Mouse (Mus musculus): ENCODE data around the gene Irak3. TPM values are rescaled to one million over a fixed set of nuclear protein-coding genes. Genes with fewer than 3 reads are reported as not detected.

Irak3 gene
- polyA plus RNA-seq, 1 experiment from 2014 or later: 1.6 TPM

DNA sequence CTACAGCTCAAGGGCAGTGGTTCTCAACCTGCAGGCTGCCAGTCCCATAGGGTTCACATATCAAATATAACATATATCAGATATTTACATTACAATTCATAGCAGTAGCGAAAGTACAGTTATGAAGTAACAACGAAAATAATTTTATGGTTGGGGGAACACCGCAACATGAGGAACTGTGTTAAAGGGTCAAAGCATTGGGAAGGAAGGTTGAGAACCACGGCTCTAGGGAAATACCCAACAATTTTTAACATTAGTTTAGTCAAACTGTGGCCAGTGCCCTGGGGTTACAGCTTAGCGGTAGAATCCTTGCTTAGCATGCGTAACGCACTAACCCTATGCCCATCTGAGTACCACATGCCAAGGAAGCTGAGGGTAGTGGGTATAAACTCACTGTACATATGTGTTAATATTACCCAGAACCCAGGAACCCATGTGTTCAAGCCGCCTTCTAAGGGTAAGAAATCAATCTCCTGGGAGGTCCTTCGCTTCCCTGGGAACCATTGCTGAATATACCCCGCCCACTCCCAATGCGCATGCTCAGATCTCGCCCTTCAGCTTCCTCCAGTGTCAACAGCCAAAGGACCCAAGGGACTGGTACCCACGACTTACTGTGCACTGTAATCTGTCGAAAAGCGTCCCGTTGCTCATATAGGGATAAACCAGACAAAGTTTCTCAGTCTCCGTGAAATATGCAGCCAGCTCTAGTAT is 36.0 kb downstream of the Irak3 start:
- H3K4me1 ChIP-seq (ENCODE audit: insufficient read depth, low read depth, low read length): no peaks in the 10 kb centered on the region
- WGBS: 87% methylated on average over 17 of the region's 17 CpGs
- H3K36me3 ChIP-seq (ENCODE audit: insufficient read depth, low read length): no peaks in the 10 kb centered on the region
- H3K9me3 ChIP-seq (ENCODE audit: low read length): no peaks in the 10 kb centered on the region
- ATAC-seq (no peak), DNase-seq (ENCODE audit: low spot score) (no peak)
- H3K4me2 ChIP-seq (replicated peaks; ENCODE audit: low read depth, low read length): no peak overlapping the region
- H3K27me3 ChIP-seq (replicated peaks; ENCODE audit: insufficient read depth, low read length): no peaks in the 10 kb centered on the region
- no peak overlapping the region for H3K4me3 ChIP-seq (ENCODE audit: low read depth, low read length)
- H3K9ac ChIP-seq (replicated peaks; ENCODE audit: low read depth): no peak overlapping the region
- no peak overlapping the region for H3K27ac ChIP-seq (ENCODE audit: low read length)
- TF ChIP-seq EP300 (IDR thresholded peaks at IDR 0.05) (no peak), CTCF (IDR thresholded peaks at IDR 0.05) (no peak)

DNA sequence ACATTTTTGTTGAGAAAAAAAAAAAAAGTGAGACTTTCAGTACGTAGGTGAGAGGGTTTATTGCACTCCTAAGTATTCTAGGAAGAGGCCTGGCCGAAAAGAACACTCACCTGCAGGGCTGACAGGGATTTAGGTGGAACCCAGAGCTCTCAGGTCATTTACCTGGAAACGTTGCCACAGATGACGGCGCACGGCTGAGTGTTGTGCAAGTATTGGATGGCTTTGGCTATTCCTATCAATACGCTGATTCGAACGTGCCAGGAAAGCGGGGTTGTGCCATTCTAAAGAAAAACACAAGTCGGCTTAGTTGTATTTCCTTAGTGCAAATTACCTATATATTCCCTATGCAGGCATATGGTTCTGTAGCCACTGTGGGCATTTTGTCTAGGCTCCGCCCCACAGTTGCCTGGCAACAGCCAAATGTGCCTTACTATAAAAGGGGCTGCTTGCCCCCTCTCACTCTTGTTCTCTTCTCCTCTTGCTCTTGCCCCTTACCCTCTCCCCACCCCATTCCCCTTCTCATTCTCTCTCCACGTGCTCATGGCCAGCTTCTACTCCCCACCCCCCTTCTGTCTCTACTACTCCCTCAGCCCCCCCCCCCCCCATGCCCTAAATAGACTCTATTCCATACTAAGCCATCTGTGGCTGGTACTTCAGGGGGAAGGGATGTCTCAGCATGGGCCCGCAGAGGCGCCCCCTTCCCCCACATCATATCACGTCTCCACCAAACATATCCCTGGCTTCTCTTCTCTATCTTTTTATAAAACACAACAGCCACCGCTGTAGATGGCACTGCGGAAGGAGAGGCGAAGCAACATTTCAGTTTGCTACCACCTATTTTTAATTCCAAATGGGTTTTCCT is 36.8 kb downstream of the Irak3 start:
- no peak overlapping the region for H3K4me2 ChIP-seq (replicated peaks; ENCODE audit: low read depth, low read length)
- no peak overlapping the region for H3K27ac ChIP-seq (ENCODE audit: low read length)
- H3K9ac ChIP-seq (replicated peaks; ENCODE audit: low read depth): no peak overlapping the region
- H3K36me3 ChIP-seq (ENCODE audit: insufficient read depth, low read length): no peaks in the 10 kb centered on the region
- WGBS: 90% methylated on average over 19 of the region's 19 CpGs
- ATAC-seq (no peak), DNase-seq (ENCODE audit: low spot score) (no peak)
- H3K9me3 ChIP-seq (ENCODE audit: low read length): no peaks in the 10 kb centered on the region
- no peaks in the 10 kb centered on the region for H3K27me3 ChIP-seq (replicated peaks; ENCODE audit: insufficient read depth, low read length)
- no peak overlapping the region for H3K4me3 ChIP-seq (ENCODE audit: low read depth, low read length)
- TF ChIP-seq CTCF (IDR thresholded peaks at IDR 0.05) (no peak), EP300 (IDR thresholded peaks at IDR 0.05) (no peak)
- H3K4me1 ChIP-seq (ENCODE audit: insufficient read depth, low read depth, low read length): no peaks in the 10 kb centered on the region

DNA sequence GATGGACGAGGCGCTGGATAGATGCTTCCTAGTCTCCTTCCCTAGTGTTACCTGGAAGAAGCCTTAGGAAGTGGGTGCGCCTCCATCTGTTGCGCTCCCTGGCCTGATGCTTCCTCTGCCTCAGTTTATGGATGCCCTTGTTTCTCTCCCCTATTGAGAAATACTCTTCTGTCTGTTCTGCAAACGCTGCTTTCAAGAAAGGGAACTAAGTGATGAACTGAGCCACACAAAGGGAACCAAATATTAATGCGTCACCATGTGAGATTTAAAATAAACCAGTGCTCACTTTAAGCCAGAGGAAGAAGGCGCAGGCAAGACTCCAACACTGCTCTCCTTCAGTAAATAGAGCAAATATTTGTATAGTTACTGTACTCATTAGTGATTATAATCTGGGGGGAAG is 38.4 kb downstream of the Irak3 start:
- Histone ChIP-seq H3K4me2 (replicated peaks; ENCODE audit: low read depth, low read length) (no peak overlapping the region), H3K9me3 (ENCODE audit: low read length) (no peaks in the 10 kb centered on the region), H3K4me3 (ENCODE audit: low read depth, low read length) (no peak overlapping the region), H3K27ac (ENCODE audit: low read length) (no peak overlapping the region), H3K4me1 (ENCODE audit: insufficient read depth, low read depth, low read length) (no peaks in the 10 kb centered on the region), H3K27me3 (replicated peaks; ENCODE audit: insufficient read depth, low read length) (no peaks in the 10 kb centered on the region), H3K36me3 (ENCODE audit: insufficient read depth, low read length) (no peaks in the 10 kb centered on the region), H3K9ac (replicated peaks; ENCODE audit: low read depth) (no peak overlapping the region)
- no peak for ATAC-seq
- peak; percentile 6 for DNase-seq (ENCODE audit: low spot score)
- WGBS: 82% methylated on average over 7 of the region's 7 CpGs
- TF ChIP-seq CTCF (IDR thresholded peaks at IDR 0.05) (no peak), EP300 (IDR thresholded peaks at IDR 0.05) (no peak)

DNA sequence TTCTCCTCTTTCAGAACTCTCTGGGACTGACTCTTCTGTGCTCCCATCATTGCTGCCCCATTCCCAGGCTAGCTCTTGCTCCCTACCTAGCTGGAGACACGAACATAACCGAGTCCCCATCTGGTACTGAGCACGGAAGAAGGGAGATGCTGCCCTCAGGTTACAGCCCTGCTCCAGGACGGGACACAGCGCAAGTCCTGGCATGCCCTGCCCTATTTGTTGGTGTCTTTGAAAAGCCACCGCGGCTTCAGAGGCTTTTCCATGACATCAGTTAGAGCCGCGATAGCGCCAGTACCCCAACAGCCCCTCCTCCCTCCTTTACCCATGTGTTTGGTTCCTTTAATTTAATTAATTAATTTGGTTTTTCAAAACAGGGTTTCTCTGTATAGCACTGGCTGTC is 39.1 kb downstream of the Irak3 start:
- no peak overlapping the region for H3K9ac ChIP-seq (replicated peaks; ENCODE audit: low read depth)
- no peak for ATAC-seq
- no peak for TF ChIP-seq CTCF (IDR thresholded peaks at IDR 0.05)
- no peak for TF ChIP-seq EP300 (IDR thresholded peaks at IDR 0.05)
- no peak overlapping the region for H3K27ac ChIP-seq (ENCODE audit: low read length)
- no peaks in the 10 kb centered on the region for H3K9me3 ChIP-seq (ENCODE audit: low read length)
- WGBS: 84% methylated on average over 10 of the region's 10 CpGs
- H3K27me3 ChIP-seq (replicated peaks; ENCODE audit: insufficient read depth, low read length): no peaks in the 10 kb centered on the region
- no peaks in the 10 kb centered on the region for H3K36me3 ChIP-seq (ENCODE audit: insufficient read depth, low read length)
- no peak for DNase-seq (ENCODE audit: low spot score)
- H3K4me2 ChIP-seq (replicated peaks; ENCODE audit: low read depth, low read length): no peak overlapping the region
- H3K4me1 ChIP-seq (ENCODE audit: insufficient read depth, low read depth, low read length): no peaks in the 10 kb centered on the region
- H3K4me3 ChIP-seq (ENCODE audit: low read depth, low read length): no peak overlapping the region

DNA sequence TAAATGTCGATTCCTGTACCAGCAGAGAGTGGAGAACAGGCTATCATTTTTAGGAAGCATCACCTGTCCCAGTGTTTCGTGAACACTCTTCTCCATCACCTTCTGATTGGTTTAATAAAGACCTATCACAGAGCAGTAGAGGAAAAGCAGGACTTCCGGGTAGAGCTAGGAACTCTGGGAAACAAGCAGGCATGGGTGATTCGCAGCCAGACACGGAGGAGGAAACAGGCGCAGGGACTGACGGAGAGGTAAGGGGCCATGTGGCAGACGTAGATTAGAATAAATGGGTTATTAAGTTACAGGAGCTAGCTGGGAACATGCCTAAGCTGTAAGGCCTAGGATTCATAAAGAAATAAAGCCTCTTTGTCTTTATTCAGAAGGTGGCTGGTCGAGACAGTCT is 41.4 kb downstream of the Irak3 start:
- H3K4me2 ChIP-seq (replicated peaks; ENCODE audit: low read depth, low read length): no peak overlapping the region
- no peak overlapping the region for H3K4me3 ChIP-seq (ENCODE audit: low read depth, low read length)
- H3K4me1 ChIP-seq (ENCODE audit: insufficient read depth, low read depth, low read length): no peaks in the 10 kb centered on the region
- no peak for ATAC-seq
- H3K27me3 ChIP-seq (replicated peaks; ENCODE audit: insufficient read depth, low read length): no peaks in the 10 kb centered on the region
- DNase-seq (ENCODE audit: low spot score): no peak
- no peaks in the 10 kb centered on the region for H3K36me3 ChIP-seq (ENCODE audit: insufficient read depth, low read length)
- H3K9me3 ChIP-seq (ENCODE audit: low read length): no peaks in the 10 kb centered on the region
- no peak for TF ChIP-seq EP300 (IDR thresholded peaks at IDR 0.05)
- no peak for TF ChIP-seq CTCF (IDR thresholded peaks at IDR 0.05)
- H3K27ac ChIP-seq (ENCODE audit: low read length): no peak overlapping the region
- WGBS: 76% methylated on average over 9 of the region's 9 CpGs
- no peak overlapping the region for H3K9ac ChIP-seq (replicated peaks; ENCODE audit: low read depth)

DNA sequence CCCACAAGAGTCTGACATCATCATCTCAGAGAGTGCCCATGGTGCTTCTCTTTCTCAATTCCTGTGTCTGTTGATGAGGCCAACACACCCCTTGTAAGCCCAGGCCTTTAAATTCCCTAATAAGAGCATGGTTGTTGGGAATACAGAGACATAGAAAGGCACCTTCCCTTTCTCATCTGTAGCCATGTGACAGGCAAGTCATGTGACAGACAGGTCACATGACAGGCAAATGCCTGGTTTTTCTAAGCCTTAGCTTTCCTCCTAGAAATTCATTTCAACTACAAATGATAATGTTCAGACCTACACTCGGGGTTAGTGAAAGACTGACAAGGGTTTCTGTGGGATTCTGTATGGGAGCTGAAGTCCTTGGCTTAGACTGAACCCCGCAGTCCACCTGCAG is 48.0 kb downstream of the Irak3 start:
- H3K9me3 ChIP-seq (ENCODE audit: low read length): no peaks in the 10 kb centered on the region
- no peak overlapping the region for H3K4me3 ChIP-seq (ENCODE audit: low read depth, low read length)
- no peak overlapping the region for H3K9ac ChIP-seq (replicated peaks; ENCODE audit: low read depth)
- no peak for DNase-seq (ENCODE audit: low spot score)
- WGBS: 92% methylated on average over 2 of the region's 2 CpGs
- no peak overlapping the region for H3K27ac ChIP-seq (ENCODE audit: low read length)
- no peaks in the 10 kb centered on the region for H3K4me1 ChIP-seq (ENCODE audit: insufficient read depth, low read depth, low read length)
- H3K36me3 ChIP-seq (ENCODE audit: insufficient read depth, low read length): no peaks in the 10 kb centered on the region
- H3K27me3 ChIP-seq (replicated peaks; ENCODE audit: insufficient read depth, low read length): no peaks in the 10 kb centered on the region
- H3K4me2 ChIP-seq (replicated peaks; ENCODE audit: low read depth, low read length): no peak overlapping the region
- no peak for ATAC-seq
- TF ChIP-seq EP300 (IDR thresholded peaks at IDR 0.05): no peak
- TF ChIP-seq CTCF (IDR thresholded peaks at IDR 0.05): no peak
